Mouse (Mus musculus): ENCODE measurements around the gene Mtx2.

Gene Mtx2

GRCm38 (mm10) chr2:74825730-74826430 is at the start of gene Mtx2:
TSS of gene Mtx2 (plus strand) at chr2:74825803.
- DNase-seq (ENCODE audit: low spot score): peak; percentile 87

- DNase-seq (ENCODE audit: low spot score): peak; percentile 63
Measured at GRCm38 (mm10) chr2:74777536-74778275, 47.9 kb upstream of the Mtx2 start.

GRCm38 (mm10) chr2:74781386-74781785 is 44.2 kb upstream of the Mtx2 start:
- no peak for DNase-seq (ENCODE audit: low spot score)

GRCm38 (mm10) chr2:74795531-74795930 is 30.1 kb upstream of the Mtx2 start:
- DNase-seq (ENCODE audit: low spot score): peak; percentile 77

GRCm38 (mm10) chr2:74808431-74808830 is 17.2 kb upstream of the Mtx2 start:
- no peak for DNase-seq (ENCODE audit: low spot score)

GRCm38 (mm10) chr2:74822654-74823053 is 2.9 kb upstream of the Mtx2 start:
- DNase-seq (ENCODE audit: low spot score): no peak

- no peak for DNase-seq (ENCODE audit: low spot score)
Measured at GRCm38 (mm10) chr2:74825371-74825729, 253 bp upstream of the Mtx2 start.

GRCm38 (mm10) chr2:74846992-74847391 is 21.4 kb downstream of the Mtx2 start:
- DNase-seq (ENCODE audit: low spot score): no peak

GRCm38 (mm10) chr2:74847516-74847915 is 21.9 kb downstream of the Mtx2 start:
- no peak for DNase-seq (ENCODE audit: low spot score)

- DNase-seq (ENCODE audit: low spot score): peak; percentile 91
Measured at GRCm38 (mm10) chr2:74850036-74850435, 24.4 kb downstream of the Mtx2 start.

- no peak for DNase-seq (ENCODE audit: low spot score)
Measured at GRCm38 (mm10) chr2:74862070-74862476, 36.5 kb downstream of the Mtx2 start.

- no peak for DNase-seq (ENCODE audit: low spot score)
Measured at GRCm38 (mm10) chr2:74865414-74865813, 39.8 kb downstream of the Mtx2 start.

- no peak for DNase-seq (ENCODE audit: low spot score)
Measured at GRCm38 (mm10) chr2:74874043-74874442, 48.4 kb downstream of the Mtx2 start.

GRCm38 (mm10) chr2:74884357-74884756 is 58.8 kb downstream of the Mtx2 start:
- DNase-seq (ENCODE audit: low spot score): no peak

- no peak for DNase-seq (ENCODE audit: low spot score)
Measured at GRCm38 (mm10) chr2:74891868-74892267, 66.3 kb downstream of the Mtx2 start.

- DNase-seq (ENCODE audit: low spot score): no peak
Measured at GRCm38 (mm10) chr2:74892881-74893615, 67.4 kb downstream of the Mtx2 start.

GRCm38 (mm10) chr2:74894061-74894460 is 68.5 kb downstream of the Mtx2 start:
- no peak for DNase-seq (ENCODE audit: low spot score)

- DNase-seq (ENCODE audit: low spot score): no peak
Measured at GRCm38 (mm10) chr2:74899973-74900372, 74.4 kb downstream of the Mtx2 start.

- no peak for DNase-seq (ENCODE audit: low spot score)
Measured at GRCm38 (mm10) chr2:74901764-74902295, 76.2 kb downstream of the Mtx2 start.

- DNase-seq (ENCODE audit: low spot score): peak; percentile 90
Measured at GRCm38 (mm10) chr2:74907368-74908291, 82.0 kb downstream of the Mtx2 start.

- DNase-seq (ENCODE audit: low spot score): no peak
Measured at GRCm38 (mm10) chr2:74912031-74912430, 86.4 kb downstream of the Mtx2 start.
